Mouse (Mus musculus) liver, adult 2 months (tissue): ENCODE measurements around the gene Dpep3. TPM values are rescaled to one million over a fixed set of nuclear protein-coding genes. Genes with fewer than 3 reads are reported as not detected.
"Not testable (repeated sequence)": the region's sequence is repeated elsewhere in the genome, so short reads cannot be mapped to it uniquely, and the experiment has no call there.

Experiments
- DNase-seq: peaks from one replicate; pipeline ENCODE4 v3.0.0-alpha.2; 2011; ENCODE audit warnings: low read depth, low spot score; ENCODE audit errors: extremely low read depth
- H3K27ac ChIP-seq: fragments of 200-500 bp; replicated peaks from 2 replicates; pipeline ENCODE4 v1.5.1; 2012; ENCODE audit warnings: low read depth, mild to moderate bottlenecking, control low read depth, inconsistent platforms, low read length; ENCODE audit not compliant: insufficient read depth
- H3K27me3 ChIP-seq: fragments of 200-500 bp; 2 replicates; pipeline ENCODE4 v1.6.1; 2012; ENCODE audit warnings: mild to moderate bottlenecking, moderate library complexity, low read length, inconsistent platforms; ENCODE audit not compliant: control insufficient read depth, insufficient read depth
- H3K36me3 ChIP-seq: fragments of 200-500 bp; 2 replicates; pipeline ENCODE4 v1.6.1; 2012; ENCODE audit warnings: low read length, inconsistent platforms; ENCODE audit not compliant: control insufficient read depth, insufficient read depth
- H3K4me1 ChIP-seq: fragments of 200-500 bp; 2 replicates; pipeline ENCODE4 v1.6.1; 2011; ENCODE audit warnings: low read length; ENCODE audit not compliant: control insufficient read depth, insufficient read depth
- H3K4me3 ChIP-seq: fragments of 200-500 bp; 2 replicates; pipeline ENCODE4 v1.5.1; 2011; ENCODE audit warnings: low read depth, mild to moderate bottlenecking, control low read depth, low read length, moderate library complexity; ENCODE audit not compliant: insufficient read depth
- H3K79me2 ChIP-seq: fragments of 200-500 bp; 2 replicates; pipeline ENCODE4 v1.6.1; 2012; ENCODE audit warnings: inconsistent platforms, mild to moderate bottlenecking, low read length, moderate library complexity; ENCODE audit not compliant: control insufficient read depth, insufficient read depth
- H3K9ac ChIP-seq: fragments of 200-500 bp; 2 replicates; pipeline ENCODE4 v1.6.1; 2012; ENCODE audit warnings: low read depth, mild to moderate bottlenecking, control low read depth, inconsistent platforms, low read length
- CTCF ChIP-seq: fragments of 200-500 bp; IDR thresholded peaks from 2 replicates; pipeline ENCODE4 v1.5.1; 2011; ENCODE audit warnings: low read depth, low read length, control low read depth
- POLR2A ChIP-seq: fragments of 200-500 bp; IDR thresholded peaks from 2 replicates; pipeline ENCODE4 v1.6.1; 2011; ENCODE audit warnings: low read length, control low read depth; ENCODE audit not compliant: insufficient read depth; ENCODE audit errors: extremely low read depth
- WGBS: fragments of 180-500 bp; shearing (Covaris S2); methylation state at CpG from one replicate; pipeline ENCODE4 v1.1.7; 2018; 5-methylcytosine and 5-hydroxymethylcytosine counted together
- polyA plus RNA-seq: library from polyadenylated mRNA; depleted of rRNA; stranded (reverse); fragments of >200 nt; gene quantifications from 2 replicates; pipeline ENCODE4 v1.2.3, GENCODE M21; 2012
- total RNA-seq: library from RNA; depleted of rRNA; stranded (reverse); fragments of >200 nt; gene quantifications from 2 replicates; pipeline ENCODE4 v1.2.3, GENCODE M21; 2014

Gene Dpep3
- total and polyA plus RNA-seq, 2 experiments, result not detected

DNA sequence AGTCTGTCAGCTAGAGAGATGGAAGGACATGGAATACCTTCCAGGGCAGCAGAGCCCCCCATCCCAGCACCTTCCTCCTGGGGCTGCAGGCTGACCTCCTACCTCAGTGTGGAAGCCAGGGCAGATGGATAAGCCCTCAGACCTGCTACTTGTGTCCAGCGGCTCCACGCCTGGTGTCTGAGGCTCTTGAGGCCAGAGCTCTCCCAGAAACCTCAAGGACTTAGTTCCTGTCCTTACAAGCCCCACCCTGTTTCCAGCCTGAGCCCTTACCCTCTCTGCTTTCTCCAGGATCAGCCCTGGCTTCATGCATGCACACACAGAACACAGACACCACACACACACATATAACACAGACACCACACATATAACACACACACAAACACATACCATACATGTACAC is 12.3 kb upstream of the Dpep3 start:
- Histone ChIP-seq H3K27ac (no peak overlapping the region), H3K4me3 (no peak overlapping the region), H3K36me3 (no peaks in the 10 kb centered on the region), H3K27me3 (no peaks in the 10 kb centered on the region), H3K9ac (no peak overlapping the region), H3K79me2 (no peaks in the 10 kb centered on the region), H3K4me1 (peaks cover 9% of the 10 kb centered on the region)
- 88% methylated on average over 2 of the region's 2 CpGs for WGBS
- DNase-seq, result no peak
- TF ChIP-seq CTCF, result no peak
- TF ChIP-seq POLR2A, result no peak

DNA sequence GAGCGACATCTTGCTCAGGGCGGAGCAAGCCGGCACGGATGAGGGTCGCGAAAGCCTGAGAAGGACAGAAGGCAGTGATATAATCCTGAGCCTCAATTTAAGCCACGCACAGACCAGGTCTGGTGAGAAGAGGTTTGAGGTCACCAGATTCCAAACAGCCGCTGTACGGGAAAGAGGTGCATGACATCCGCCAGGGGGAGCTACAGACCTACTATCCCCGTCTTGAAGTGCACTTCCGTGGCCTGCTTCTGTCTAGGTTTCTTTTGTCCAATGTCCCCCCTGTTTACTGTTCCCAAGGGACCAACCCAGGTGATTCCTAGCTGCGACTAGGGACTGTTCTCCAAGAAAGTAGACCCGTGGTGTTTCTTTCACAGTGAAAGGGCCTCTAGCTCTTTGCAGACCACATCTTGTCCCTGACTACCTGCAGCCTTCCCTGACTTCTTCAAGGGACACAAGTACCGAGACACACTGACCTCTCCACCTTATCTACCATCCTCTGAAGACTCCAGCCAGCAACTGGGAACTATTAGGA is 11.7 kb upstream of the Dpep3 start, which contains the start of gene Dus2:
Dus2 (plus strand) TSS at position 482 of the 532 bp plus-strand sequence.
- Histone ChIP-seq H3K4me3 (no peak within 1 kb of the TSS), H3K4me1 (peaks cover 7% of the 10 kb centered on the region), H3K27ac (no peak within 1 kb of the TSS), H3K9ac (peak within 1 kb of the TSS; percentile 32; the same call in 1 of the 2 replicates), H3K79me2 (no peaks in the 10 kb centered on the region), H3K36me3 (no peaks in the 10 kb centered on the region), H3K27me3 (no peaks in the 10 kb centered on the region)
- TF ChIP-seq CTCF (peak; percentile 96), POLR2A (no peak)
- WGBS, result 8% methylated on average over 15 of the region's 15 CpGs
- peak; percentile 74 for DNase-seq

DNA sequence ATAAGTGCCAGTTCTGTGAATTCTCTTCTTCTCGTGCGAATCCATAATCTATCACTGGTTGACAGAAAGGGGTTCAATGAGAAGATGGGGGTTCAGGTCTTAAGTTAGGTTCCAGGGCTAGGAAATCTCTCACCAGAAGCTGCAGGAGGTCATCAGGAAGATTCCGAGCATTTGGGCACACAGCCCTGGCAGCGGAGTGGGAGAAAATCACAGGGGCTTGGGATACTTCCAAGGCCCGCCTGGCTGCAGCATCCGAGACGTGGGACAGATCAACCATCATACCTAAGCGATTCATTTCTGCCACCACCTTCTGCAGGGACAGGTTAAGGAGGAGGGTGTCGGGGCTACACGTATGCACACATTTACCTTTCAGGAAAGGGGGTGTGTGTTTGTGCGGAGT is 9.3 kb upstream of the Dpep3 start:
- Histone ChIP-seq H3K9ac (no peak overlapping the region), H3K4me1 (peaks cover 7% of the 10 kb centered on the region), H3K4me3 (no peak overlapping the region), H3K79me2 (no peaks in the 10 kb centered on the region), H3K27ac (no peak overlapping the region), H3K27me3 (no peaks in the 10 kb centered on the region), H3K36me3 (no peaks in the 10 kb centered on the region)
- TF ChIP-seq POLR2A, result no peak
- 85% methylated on average over 11 of the region's 11 CpGs for WGBS
- DNase-seq, result no peak

DNA sequence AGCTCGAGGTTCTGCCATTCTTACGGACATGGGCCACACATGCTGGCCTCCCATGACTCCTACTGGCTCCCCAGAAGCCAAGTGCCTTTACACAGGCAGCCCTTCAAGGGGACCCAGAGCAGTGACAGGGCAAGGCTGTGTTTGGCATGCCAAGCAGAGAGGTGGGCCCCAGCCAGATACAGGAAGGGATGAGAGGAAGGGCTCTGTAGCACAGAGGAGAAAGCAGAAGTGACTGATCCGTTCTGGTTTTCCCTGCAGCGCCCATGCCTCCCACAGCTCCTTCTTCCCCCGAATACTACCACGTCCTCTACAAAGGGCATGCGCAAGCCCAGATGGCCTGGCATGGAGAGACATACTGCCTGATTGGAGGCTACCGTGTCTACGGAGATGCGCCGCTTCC is 4.2 kb upstream of the Dpep3 start:
- H3K4me1 ChIP-seq, H3K27me3 ChIP-seq, DNase-seq, H3K9ac ChIP-seq, H3K36me3 ChIP-seq, H3K79me2 ChIP-seq, H3K4me3 ChIP-seq, H3K27ac ChIP-seq: not testable (repeated sequence)
- 79% methylated on average over 11 of the region's 11 CpGs for WGBS

DNA sequence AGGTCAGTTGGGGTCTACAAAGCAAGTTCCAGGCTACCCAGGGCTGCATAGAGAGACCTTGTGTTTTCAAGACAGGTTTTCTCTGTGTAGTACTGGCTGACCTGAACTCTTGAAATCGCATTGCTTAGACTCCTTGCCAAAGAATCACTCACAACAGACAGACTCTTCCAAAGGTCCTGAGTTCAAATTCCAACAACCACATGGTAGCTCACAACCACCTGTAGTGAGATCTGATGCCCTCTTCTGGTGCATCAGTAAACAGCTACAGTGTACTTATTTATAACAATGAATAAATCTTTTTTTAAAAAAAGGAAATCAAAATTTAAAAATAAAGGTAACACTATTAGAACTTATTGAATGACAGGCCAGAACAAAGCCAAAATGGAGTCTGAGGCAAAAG is 1.9 kb upstream of the Dpep3 start:
- TF ChIP-seq POLR2A, result no peak
- no peak for TF ChIP-seq CTCF

DNA sequence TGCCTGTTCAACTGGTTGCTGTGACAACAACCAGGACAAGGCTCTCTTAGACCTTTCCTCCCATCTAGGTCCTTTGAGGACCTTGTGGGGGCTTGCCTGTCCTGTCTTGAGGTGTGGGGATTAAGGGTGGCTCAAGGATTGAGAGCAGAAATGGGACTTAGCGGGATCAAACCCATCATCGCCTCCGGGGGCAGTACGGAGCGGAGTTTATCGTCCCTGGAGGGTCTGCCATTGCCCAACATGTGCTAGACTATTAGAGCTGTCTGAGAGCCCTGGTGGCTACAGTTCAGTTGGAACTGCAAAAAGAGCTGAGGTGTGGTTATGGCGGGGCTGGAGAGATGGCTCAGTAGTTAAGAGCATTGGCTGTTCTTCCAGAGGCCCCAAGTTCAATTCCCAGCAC is 3.9 kb downstream of the Dpep3 start:
- WGBS, result 88% methylated on average over 7 of the region's 7 CpGs
- Histone ChIP-seq H3K27ac (no peak overlapping the region), H3K79me2 (no peaks in the 10 kb centered on the region), H3K9ac (no peak overlapping the region), H3K4me3 (no peak overlapping the region), H3K36me3 (no peaks in the 10 kb centered on the region), H3K4me1 (no peaks in the 10 kb centered on the region), H3K27me3 (no peaks in the 10 kb centered on the region)
- no peak for DNase-seq
- TF ChIP-seq POLR2A (no peak), CTCF (no peak)

More for the DNA sequence above, 1.9 kb upstream of the Dpep3 start:
- DNase-seq, result peak; percentile 67
- no peaks in the 10 kb centered on the region for H3K79me2 ChIP-seq
- no peak overlapping the region for H3K27ac ChIP-seq
- no peak overlapping the region for H3K9ac ChIP-seq
- no peaks in the 10 kb centered on the region for H3K36me3 ChIP-seq
- no peaks in the 10 kb centered on the region for H3K4me1 ChIP-seq
- WGBS, result 27% methylated on average over 1 of the region's 1 CpGs
- H3K27me3 ChIP-seq, result no peaks in the 10 kb centered on the region
- H3K4me3 ChIP-seq, result no peak overlapping the region
